Mouse (Mus musculus) midbrain, postnatal 0 days (tissue): ENCODE data around the gene Fam173a. TPM values are rescaled to one million over a fixed set of nuclear protein-coding genes. Genes with fewer than 3 reads are reported as not detected.
A peak's percentile ranks its signal among the peaks of the same experiment; 100 is the strongest.
"Not testable (repeated sequence)": the region's sequence is repeated elsewhere in the genome, so short reads cannot be mapped to it uniquely, and the experiment has no call there.

Experiments used
- ATAC-seq: fragments of 200-750 bp; cut with Nextera tagmentation; 2 replicates; pipeline ENCODE4 v1.8.0; 2017; ENCODE audit warnings: moderate number of reproducible peaks, mild to moderate bottlenecking, moderate TSS enrichment, moderate library complexity; ENCODE audit not compliant: low FRiP score
- DNase-seq: peaks from one replicate; pipeline ENCODE4 v3.0.0-alpha.2; 2015; ENCODE audit warnings: low spot score
- H3K27ac ChIP-seq: fragments of 300-500 bp; sonication (generic); 2 replicates; pipeline ENCODE4 v1.5.1; 2014; ENCODE audit warnings: low read depth, mild to moderate bottlenecking, low read length, mixed read lengths
- H3K27me3 ChIP-seq: fragments of 300-500 bp; sonication (generic); 2 replicates; pipeline ENCODE4 v1.6.1; 2014; ENCODE audit warnings: low read length, control low read depth, mixed read lengths; ENCODE audit not compliant: insufficient read depth
- H3K36me3 ChIP-seq: fragments of 300-500 bp; sonication (generic); 2 replicates; pipeline ENCODE4 v1.6.1; 2014; ENCODE audit warnings: low read length, control low read depth, mixed read lengths; ENCODE audit not compliant: insufficient read depth
- H3K4me1 ChIP-seq: fragments of 300-500 bp; sonication (generic); 2 replicates; pipeline ENCODE4 v1.6.1; 2014; ENCODE audit warnings: mild to moderate bottlenecking, control low read depth, antibody characterized with exemption, low read length, mixed read lengths; ENCODE audit not compliant: insufficient read depth
- H3K4me2 ChIP-seq: fragments of 300-500 bp; sonication (generic); 2 replicates; pipeline ENCODE4 v1.6.1; 2014; ENCODE audit warnings: low read depth, mild to moderate bottlenecking, low read length, mixed read lengths; ENCODE audit not compliant: poor library complexity, severe bottlenecking
- H3K4me3 ChIP-seq: fragments of 300-500 bp; sonication (generic); 2 replicates; pipeline ENCODE4 v1.5.1; 2014; ENCODE audit warnings: low read depth, mild to moderate bottlenecking, low read length, moderate library complexity
- H3K9ac ChIP-seq: fragments of 300-500 bp; sonication (generic); replicated peaks from 2 replicates; pipeline ENCODE4 v1.6.1; 2014; ENCODE audit warnings: mild to moderate bottlenecking, low read length, moderate library complexity, mixed read lengths; ENCODE audit not compliant: poor library complexity, severe bottlenecking
- H3K9me3 ChIP-seq: fragments of 300-500 bp; sonication (generic); 2 replicates; pipeline ENCODE4 v1.6.1; 2016; ENCODE audit warnings: low read length, control low read depth
- CTCF ChIP-seq: IDR thresholded peaks from 2 replicates; pipeline ENCODE4 v1.5.1; 2016; ENCODE audit warnings: antibody characterized with exemption, mild to moderate bottlenecking
- WGBS: fragments of 180-500 bp; shearing (Covaris S2); extraction: QIAGEN DNeasy Blood & Tissue Kit; methylation state at CpG from one replicate; pipeline ENCODE4 v1.1.7; 2014; 5-methylcytosine and 5-hydroxymethylcytosine counted together
- polyA plus RNA-seq: library from polyadenylated mRNA; unstranded; fragments of >200 nt; fragmentation: Nextera tagmentation; extraction: Ambion mirVana; gene quantifications from 2 replicates; pipeline ENCODE4 v1.2.1, GENCODE M21; 2015
- total RNA-seq: library from RNA; depleted of rRNA; stranded (reverse); fragments of >200 nt; gene quantifications from 2 replicates; pipeline ENCODE4 v1.2.3, GENCODE M21; 2014

Fam173a gene
- total and polyA plus RNA-seq, 2 experiments from 2014 or later: 74.2 to 106 TPM

DNA sequence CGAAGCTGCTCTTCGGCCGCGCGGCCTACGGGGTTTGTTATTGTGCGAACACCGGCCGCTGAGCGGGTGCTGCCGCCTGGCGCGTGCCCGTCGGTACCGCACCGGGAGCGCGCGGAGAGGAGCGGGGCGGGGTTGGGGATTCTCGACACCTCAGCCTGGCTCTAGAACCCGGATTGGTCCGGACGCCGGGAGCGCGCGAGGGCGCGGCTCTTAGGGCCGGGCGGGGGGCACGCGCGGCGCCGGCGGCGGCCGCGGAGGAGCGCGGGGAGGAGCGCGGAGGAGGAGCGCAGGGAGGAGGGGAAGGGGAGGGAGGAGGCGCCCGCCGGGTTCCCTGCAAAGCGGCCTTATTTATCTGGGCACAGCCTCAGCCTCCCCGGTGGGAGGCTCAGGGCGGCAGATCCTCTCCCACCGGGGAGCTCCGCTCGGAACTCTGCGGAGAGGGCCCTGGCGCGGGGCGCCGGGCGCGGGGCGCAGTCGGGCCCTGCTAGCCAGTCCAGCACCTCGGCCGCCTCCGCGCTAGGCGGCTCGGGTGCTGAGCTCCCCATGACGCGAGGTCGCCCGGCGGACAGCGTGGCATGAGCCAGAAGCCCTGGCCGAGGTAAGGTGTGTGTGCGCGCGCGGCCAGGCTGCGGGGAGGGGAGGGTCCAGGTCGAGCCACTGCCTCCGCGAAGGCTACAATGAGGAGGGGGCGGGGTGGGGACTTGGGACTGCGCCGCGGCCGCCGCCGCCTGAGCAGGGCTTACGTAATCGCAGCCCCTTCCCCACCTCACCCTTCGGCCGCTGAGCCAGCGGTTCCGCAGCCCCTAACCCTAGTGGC is 16.3 kb upstream of the Fam173a start, which contains the start of gene Fbxl16:
TSS of gene Fbxl16 (plus strand) at position 297 of the 817 bp plus-strand sequence.
- peak; percentile 97 for DNase-seq

DNA sequence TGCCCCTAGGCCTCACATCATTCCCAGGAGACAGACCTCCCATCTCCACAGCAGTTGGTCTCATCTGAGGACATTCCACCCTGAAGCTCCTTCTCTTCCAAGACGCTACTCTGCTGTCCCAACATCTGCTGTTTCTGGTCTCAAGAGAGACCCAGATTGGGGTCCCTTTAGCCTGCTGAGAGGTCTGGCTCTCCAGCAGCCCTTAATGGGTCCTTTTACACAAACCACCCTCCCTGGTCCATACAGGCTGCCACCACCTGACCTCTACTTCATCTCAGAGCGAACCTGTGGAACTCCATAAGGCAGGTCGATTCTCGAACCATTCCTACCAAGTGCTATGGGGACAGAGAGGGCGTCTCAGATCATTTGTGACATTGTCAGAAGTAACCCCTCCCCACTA is 15.3 kb upstream of the Fam173a start:
- H3K27me3 ChIP-seq: no peaks in the 10 kb centered on the region
- TF ChIP-seq CTCF: no peak
- H3K27ac ChIP-seq: peak overlapping the region; percentile 98
- DNase-seq (no peak), ATAC-seq (no peak; the same call in 1 of the 2 replicates)
- peak overlapping the region; percentile 97 for H3K9ac ChIP-seq
- H3K4me1 ChIP-seq: peaks cover 19% of the 10 kb centered on the region
- H3K9me3 ChIP-seq: no peaks in the 10 kb centered on the region
- H3K4me2 ChIP-seq: peak overlapping the region; percentile 96
- no peaks in the 10 kb centered on the region for H3K36me3 ChIP-seq
- H3K4me3 ChIP-seq: peak overlapping the region; percentile 89
- 29% methylated on average over 5 of the region's 5 CpGs for whole genome bisulfite sequencing

More for the DNA sequence above, 16.3 kb upstream of the Fam173a start, which contains the start of gene Fbxl16:
- peak; percentile 86 for ATAC-seq
- H3K9ac ChIP-seq: peak within 1 kb of the TSS; percentile 97
- WGBS: under 1% methylated on average over 82 of the region's 100 CpGs
- H3K36me3 ChIP-seq: no peaks in the 10 kb centered on the region
- peak; percentile 61 for TF ChIP-seq CTCF
- peak within 1 kb of the TSS; percentile 96 for H3K4me2 ChIP-seq
- H3K9me3 ChIP-seq: no peaks in the 10 kb centered on the region
- peaks cover 18% of the 10 kb centered on the region for H3K4me1 ChIP-seq
- H3K27ac ChIP-seq: peak within 1 kb of the TSS; percentile 98
- peak within 1 kb of the TSS; percentile 89 for H3K4me3 ChIP-seq
- H3K27me3 ChIP-seq: no peaks in the 10 kb centered on the region

DNA sequence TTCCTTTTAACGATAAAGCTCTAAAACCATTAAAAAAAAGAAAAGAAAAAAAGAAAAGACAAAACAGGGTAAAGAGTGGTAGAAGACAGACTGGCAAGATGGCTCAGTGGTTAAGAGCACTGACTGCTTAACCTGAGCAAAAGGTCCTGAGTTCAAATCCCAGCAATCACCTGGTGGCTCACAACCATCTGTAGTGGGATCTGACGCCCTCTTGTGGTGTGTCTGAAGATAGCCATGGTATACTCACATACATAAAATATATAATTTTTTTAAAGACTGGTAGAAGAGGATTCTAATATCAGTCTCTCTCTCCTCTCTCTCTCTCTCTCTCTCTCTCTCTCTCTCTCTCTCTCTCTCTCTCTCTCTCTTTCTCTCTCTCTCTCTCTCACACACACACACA is 14.8 kb upstream of the Fam173a start:
- DNase-seq, ATAC-seq, H3K9me3 ChIP-seq, H3K4me3 ChIP-seq, H3K36me3 ChIP-seq, H3K27me3 ChIP-seq, H3K27ac ChIP-seq, H3K9ac ChIP-seq, H3K4me2 ChIP-seq: not testable (repeated sequence)
- H3K4me1 ChIP-seq: peaks cover 23% of the 10 kb centered on the region; the same call in 1 of the 2 replicates
- WGBS: 40% methylated on average over 2 of the region's 2 CpGs
- TF ChIP-seq CTCF: peak; percentile 56

DNA sequence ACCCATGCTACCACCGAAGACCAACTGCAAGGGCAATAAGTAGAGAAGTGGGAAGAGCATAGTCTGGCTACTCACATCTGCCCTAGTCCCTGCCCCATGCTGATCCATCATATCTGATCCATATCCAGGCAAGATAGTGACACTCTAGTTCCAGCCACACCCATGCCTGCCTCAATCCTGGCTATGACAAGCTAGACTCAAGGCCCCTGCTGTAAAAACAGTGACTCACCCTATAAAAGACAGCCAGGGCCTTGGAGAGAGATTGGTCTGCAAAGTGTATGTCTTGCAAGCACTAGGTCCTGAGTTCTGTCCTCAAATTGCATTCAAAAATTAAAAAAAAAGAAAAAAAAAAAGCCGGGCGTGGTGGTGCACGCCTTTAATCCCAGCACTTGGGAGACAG is 13.8 kb upstream of the Fam173a start:
- Histone ChIP-seq H3K9ac (no peak overlapping the region), H3K9me3 (no peaks in the 10 kb centered on the region), H3K36me3 (no peaks in the 10 kb centered on the region), H3K27ac (no peak overlapping the region), H3K4me3 (no peak overlapping the region), H3K27me3 (no peaks in the 10 kb centered on the region), H3K4me1 (peaks cover 27% of the 10 kb centered on the region; the same call in 1 of the 2 replicates), H3K4me2 (no peak overlapping the region)
- TF ChIP-seq CTCF: no peak
- DNase-seq (no peak), ATAC-seq (no peak)
- WGBS: 93% methylated on average over 4 of the region's 4 CpGs

DNA sequence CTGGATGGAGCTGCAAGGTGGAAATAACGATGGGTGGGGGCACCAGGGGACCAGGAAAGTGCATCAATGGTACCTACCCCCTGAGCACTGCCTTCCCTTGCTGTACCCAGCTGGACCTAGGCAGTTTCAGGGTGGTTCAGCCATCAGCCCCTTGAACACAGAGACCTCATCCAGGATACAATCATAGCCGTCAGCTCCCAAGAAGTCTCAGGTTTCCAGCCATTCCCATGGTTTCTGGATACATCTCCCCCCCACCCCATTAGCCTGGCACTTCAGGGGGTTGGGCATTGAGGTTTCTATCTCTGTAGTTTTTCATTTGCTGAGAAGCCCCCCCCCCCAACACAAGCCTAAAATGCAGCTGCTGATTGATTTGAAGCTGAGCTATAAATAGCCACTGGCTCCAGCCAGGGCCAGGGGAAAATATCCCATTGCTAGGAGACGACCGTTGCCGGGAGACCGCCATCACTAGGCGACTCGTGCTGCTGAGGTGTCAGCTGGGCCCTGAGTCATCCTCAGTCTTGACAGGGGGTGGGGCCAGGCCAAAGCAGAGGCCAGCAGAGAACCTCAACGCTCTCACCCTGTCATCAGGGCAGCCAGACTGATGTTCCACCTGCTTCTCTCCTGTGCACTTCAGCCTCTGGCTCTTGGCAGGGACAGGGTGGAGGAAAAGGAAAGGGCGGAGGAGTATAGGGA is 10.3 kb upstream of the Fam173a start:
- TF ChIP-seq CTCF: no peak
- no peaks in the 10 kb centered on the region for H3K9me3 ChIP-seq
- H3K36me3 ChIP-seq: no peaks in the 10 kb centered on the region
- H3K4me2 ChIP-seq: peak overlapping the region; percentile 40
- WGBS: 3% methylated on average over 10 of the region's 10 CpGs
- H3K9ac ChIP-seq: peak overlapping the region; percentile 50
- H3K4me3 ChIP-seq: no peak overlapping the region
- peak; percentile 91 for ATAC-seq
- peak overlapping the region; percentile 87 for H3K27ac ChIP-seq
- DNase-seq: peak; percentile 94
- H3K4me1 ChIP-seq: peaks cover 14% of the 10 kb centered on the region; the same call in 1 of the 2 replicates
- no peaks in the 10 kb centered on the region for H3K27me3 ChIP-seq
